Mouse (Mus musculus) skeletal muscle tissue, postnatal 0 days (tissue): ENCODE data around the gene Pitpnm3. TPM values are rescaled to one million over a fixed set of nuclear protein-coding genes. Genes with fewer than 3 reads are reported as not detected.

ENCODE experiments used
- polyA plus RNA-seq: library from polyadenylated mRNA; unstranded; fragments of >200 nt; fragmentation: Nextera tagmentation; extraction: Ambion mirVana; gene quantifications from 2 replicates; pipeline ENCODE4 v1.2.1, GENCODE M21; 2015

Pitpnm3 gene
- polyA plus RNA-seq, result 0.13 and 0.36 TPM in 2 replicates

DNA sequence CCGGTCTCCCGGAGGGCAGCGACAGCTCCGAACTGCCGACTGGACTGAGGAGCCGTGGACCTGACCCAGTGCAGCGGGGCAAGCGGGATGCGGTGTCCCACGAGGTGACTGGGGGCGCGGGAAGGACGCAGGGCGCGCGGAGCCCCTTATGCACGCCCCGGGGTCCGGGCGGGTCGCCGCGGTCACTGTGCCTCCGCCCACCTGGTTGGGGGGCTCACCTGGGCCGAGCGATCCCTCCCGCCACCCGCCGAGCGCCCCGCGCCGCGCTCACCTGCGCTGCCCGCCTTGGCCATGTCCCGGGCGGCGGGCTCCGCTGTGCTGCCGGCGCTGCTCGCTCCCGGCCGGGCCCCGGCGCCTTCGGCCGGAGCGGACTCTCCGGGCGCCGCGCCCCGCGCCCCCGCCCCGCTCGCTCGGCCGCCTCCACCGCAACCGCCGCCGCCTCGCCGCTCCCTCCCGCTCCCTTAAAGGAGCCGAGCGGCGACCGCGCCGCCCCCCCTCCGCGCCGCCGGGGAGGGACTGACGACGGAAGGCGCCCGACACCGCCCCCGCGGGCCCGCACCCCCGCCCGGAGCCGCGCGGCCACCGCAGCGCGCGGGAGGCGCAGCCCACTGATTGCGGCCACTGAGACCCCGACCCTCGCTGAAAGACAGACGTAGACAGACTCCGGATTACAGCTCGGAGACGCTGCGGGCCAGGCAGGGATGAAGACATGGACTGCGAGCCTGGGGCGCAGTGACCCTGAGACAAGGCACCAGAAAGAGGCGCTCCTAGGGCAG, at the start of gene Pitpnm3:
TSS of gene Pitpnm3 (minus strand) at position 396 of the 776 bp plus-strand sequence.

DNA sequence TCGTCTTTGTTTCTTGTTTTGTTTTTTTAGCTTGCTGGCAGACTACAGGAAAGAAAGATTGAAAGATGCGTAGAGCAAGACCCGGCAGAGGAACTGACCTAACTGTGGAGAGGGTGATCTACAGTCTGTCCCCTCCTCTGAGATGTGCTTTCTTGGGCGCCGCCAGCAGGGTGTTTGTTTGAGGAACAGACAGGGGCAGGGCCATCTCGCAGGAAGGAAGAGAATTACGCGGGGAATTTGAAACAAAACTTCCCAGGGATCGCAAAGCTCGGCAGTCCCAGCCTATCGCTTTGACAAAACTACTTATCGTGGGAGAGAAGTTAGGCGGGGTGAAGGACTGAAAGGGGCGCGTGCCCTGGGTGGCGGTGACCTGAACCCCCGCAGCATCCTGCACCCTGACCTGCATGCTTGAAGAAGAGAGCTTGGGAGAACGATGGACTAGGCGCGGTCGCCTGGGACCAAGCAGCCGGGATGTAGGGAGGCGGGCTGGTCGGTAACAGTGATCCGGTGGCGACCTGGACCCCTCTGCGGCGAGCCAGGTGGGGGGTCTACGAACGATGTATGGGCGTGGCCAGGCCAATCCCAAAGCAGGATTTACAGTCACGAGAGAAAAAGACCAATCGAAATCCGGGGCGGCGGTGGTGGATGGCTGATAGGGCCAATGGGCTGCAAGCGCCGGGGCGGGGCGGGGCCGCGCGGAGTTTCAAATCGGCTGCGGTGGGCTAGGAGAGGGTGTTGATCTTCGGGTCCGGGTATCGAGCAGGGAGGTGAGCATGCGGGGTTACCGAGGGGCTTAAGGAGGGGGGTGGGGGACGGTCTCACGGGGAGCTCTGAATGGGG, 93.6 kb downstream of the Pitpnm3 start, which contains the start of gene Pimreg:
TSS of gene Pimreg (plus strand) at position 265 of the 840 bp plus-strand sequence.

DNA sequence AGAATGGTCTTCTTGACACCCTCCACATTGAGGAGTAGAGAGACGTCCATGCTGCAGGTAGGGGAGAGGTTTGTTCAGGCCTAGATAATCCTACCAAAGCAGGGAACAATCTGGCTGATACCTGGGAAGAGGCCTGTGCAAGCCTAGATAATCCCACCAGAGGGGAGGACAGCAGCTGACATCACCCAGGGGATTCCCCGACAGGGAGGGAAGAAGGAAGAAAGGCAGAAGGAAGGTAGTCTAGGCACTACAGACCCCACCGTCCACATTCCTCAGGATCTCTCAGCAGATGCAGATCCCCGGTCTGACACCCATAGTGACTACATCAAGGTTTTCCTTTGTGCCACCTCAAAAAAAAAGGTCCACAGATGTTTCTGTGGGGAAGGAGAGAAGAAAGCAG, 98.2 kb downstream of the Pitpnm3 start, which contains the start of gene Aipl1:
TSS of gene Aipl1 (minus strand) at position 101 of the 400 bp plus-strand sequence.

Other genes starting within 250 kb of the Pitpnm3 start
- 0.43 and 0.44 TPM in 2 replicates for gene Aipl1, start 98.3 kb downstream of the Pitpnm3 start, polyA plus RNA-seq
- 24.1 and 26.3 TPM in 2 replicates for gene Pimreg, start 93.7 kb downstream of the Pitpnm3 start, polyA plus RNA-seq
- gene Gm43951, start 71.1 kb upstream of the Pitpnm3 start, polyA plus RNA-seq, result 0.04 and 0.12 TPM in 2 replicates
- 2.9 and 3.6 TPM in 2 replicates for gene 4933427D14Rik, start 71.7 kb upstream of the Pitpnm3 start, polyA plus RNA-seq
- gene Txndc17, start 71.8 kb upstream of the Pitpnm3 start, polyA plus RNA-seq, result 118 and 128 TPM in 2 replicates
- 26.2 and 27.0 TPM in 2 replicates for gene Med31, start 79.8 kb upstream of the Pitpnm3 start, polyA plus RNA-seq
- 0.37 TPM in 1 of 2 replicates, not detected in the other for gene Slc13a5, start 131.4 kb upstream of the Pitpnm3 start, polyA plus RNA-seq
- gene Xaf1, start 165.9 kb upstream of the Pitpnm3 start, polyA plus RNA-seq, result 18.4 and 19.3 TPM in 2 replicates
- gene Fbxo39, start 178.7 kb upstream of the Pitpnm3 start, polyA plus RNA-seq, result not detected in 2 replicates
- gene Tekt1, start 226.7 kb upstream of the Pitpnm3 start, polyA plus RNA-seq, result 1.0 and 1.2 TPM in 2 replicates